Mouse (Mus musculus): ENCODE data around the gene Plekha8.

- TF ChIP-seq EP300 (IDR thresholded peaks at IDR 0.05; ENCODE audit: low read depth) = no peak
- no peak for TF ChIP-seq CTCF (IDR thresholded peaks at IDR 0.05; ENCODE audit: low read depth)
Observed at GRCm38 (mm10) chr6:54595330-54595878, 493 bp downstream of the Plekha8 start.

Data from liver, embryonic 14.5 days (tissue).